Mouse (Mus musculus) midbrain, embryonic 16.5 days (tissue): ENCODE measurements at regions not wholly inside any gene's neighbourhood (a gene's known extent, or its start where the extent isn't known, plus 50 kb on each side); places are given as distances from the start of the nearest gene placed in this dataset.

ENCODE experiments used
- ATAC-seq: fragments of 200-750 bp; cut with Nextera tagmentation; 2 replicates; pipeline ENCODE4 v1.8.0; 2017; ENCODE audit warnings: moderate TSS enrichment
- H3K27ac ChIP-seq: fragments of 300-500 bp; sonication (generic); 2 replicates; pipeline ENCODE4 v1.5.1; 2014; ENCODE audit warnings: mild to moderate bottlenecking, low read length, mixed read lengths
- H3K27me3 ChIP-seq: fragments of 300-500 bp; sonication (generic); 2 replicates; pipeline ENCODE4 v1.6.1; 2014; ENCODE audit warnings: low read depth, low read length, mixed read lengths; ENCODE audit not compliant: control insufficient read depth, insufficient read depth
- H3K36me3 ChIP-seq: fragments of 300-500 bp; sonication (generic); 2 replicates; pipeline ENCODE4 v1.6.1; 2014; ENCODE audit warnings: mild to moderate bottlenecking, low read length, moderate library complexity, mixed read lengths; ENCODE audit not compliant: control insufficient read depth, insufficient read depth
- H3K4me1 ChIP-seq: fragments of 300-500 bp; sonication (generic); 2 replicates; pipeline ENCODE4 v1.6.1; 2014; ENCODE audit warnings: mild to moderate bottlenecking, low read length, mixed read lengths; ENCODE audit not compliant: control insufficient read depth, insufficient read depth
- H3K4me2 ChIP-seq: fragments of 300-500 bp; sonication (generic); 2 replicates; pipeline ENCODE4 v1.6.1; 2014; ENCODE audit warnings: mild to moderate bottlenecking, low read length, mixed read lengths
- H3K4me3 ChIP-seq: fragments of 300-500 bp; sonication (generic); 2 replicates; pipeline ENCODE4 v1.5.1; 2014; ENCODE audit warnings: low read depth, mild to moderate bottlenecking, low read length, moderate library complexity, mixed read lengths
- H3K9ac ChIP-seq: fragments of 300-500 bp; sonication (generic); 2 replicates; pipeline ENCODE4 v1.6.1; 2014; ENCODE audit warnings: low read depth, low read length, mixed read lengths
- H3K9me3 ChIP-seq: fragments of 300-500 bp; sonication (generic); replicated peaks from 2 replicates; pipeline ENCODE4 v1.6.1; 2014; ENCODE audit warnings: mild to moderate bottlenecking, low read length, mixed read lengths; ENCODE audit not compliant: control insufficient read depth, poor library complexity, severe bottlenecking
- WGBS: fragments of 180-500 bp; shearing (Covaris S2); extraction: QIAGEN DNeasy Blood & Tissue Kit; methylation state at CpG from one replicate; pipeline ENCODE4 v1.1.7; 2014; 5-methylcytosine and 5-hydroxymethylcytosine counted together

GRCm38 (mm10) chr2:21048996-21049395 lies 80.3 kb upstream of the Arhgap21 start:
- H3K4me3 ChIP-seq: no peak overlapping the region
- peaks cover 4% of the 10 kb centered on the region; the same call in 1 of the 2 replicates for H3K4me1 ChIP-seq
- H3K9me3 ChIP-seq: no peaks in the 10 kb centered on the region
- no peak overlapping the region for H3K4me2 ChIP-seq
- WGBS: 21% methylated on average over 5 of the region's 5 CpGs
- no peaks in the 10 kb centered on the region for H3K27me3 ChIP-seq
- ATAC-seq: peak; percentile 54
- H3K27ac ChIP-seq: no peak overlapping the region
- no peaks in the 10 kb centered on the region for H3K36me3 ChIP-seq
- H3K9ac ChIP-seq: no peak overlapping the region

- H3K4me3 ChIP-seq: no peak overlapping the region
- no peak overlapping the region for H3K4me2 ChIP-seq
- no peaks in the 10 kb centered on the region for H3K36me3 ChIP-seq
- H3K4me1 ChIP-seq: peaks cover 9% of the 10 kb centered on the region
- no peak overlapping the region for H3K27ac ChIP-seq
- no peak for ATAC-seq
- H3K27me3 ChIP-seq: no peaks in the 10 kb centered on the region
- no peak overlapping the region for H3K9ac ChIP-seq
- no peaks in the 10 kb centered on the region for H3K9me3 ChIP-seq
- WGBS: 86% methylated on average over 6 of the region's 6 CpGs
Measured at GRCm38 (mm10) chr2:21048226-21048625, 79.5 kb upstream of the Arhgap21 start.

GRCm38 (mm10) chr2:21046503-21047116 lies 77.9 kb upstream of the Arhgap21 start:
- Histone ChIP-seq H3K27me3 (no peaks in the 10 kb centered on the region), H3K9me3 (no peaks in the 10 kb centered on the region), H3K4me3 (no peak overlapping the region), H3K4me2 (no peak overlapping the region), H3K9ac (no peak overlapping the region), H3K36me3 (no peaks in the 10 kb centered on the region), H3K27ac (no peak overlapping the region), H3K4me1 (peaks cover 11% of the 10 kb centered on the region)
- WGBS: 26% methylated on average over 9 of the region's 9 CpGs
- no peak for ATAC-seq

GRCm38 (mm10) chr2:21044781-21045180 lies 76.1 kb upstream of the Arhgap21 start:
- H3K9ac ChIP-seq: no peak overlapping the region
- H3K4me3 ChIP-seq: no peak overlapping the region
- H3K27ac ChIP-seq: no peak overlapping the region
- WGBS: 92% methylated on average over 7 of the region's 7 CpGs
- no peaks in the 10 kb centered on the region for H3K36me3 ChIP-seq
- H3K27me3 ChIP-seq: no peaks in the 10 kb centered on the region
- H3K4me2 ChIP-seq: no peak overlapping the region
- no peak for ATAC-seq
- no peaks in the 10 kb centered on the region for H3K9me3 ChIP-seq
- H3K4me1 ChIP-seq: peaks cover 11% of the 10 kb centered on the region

- H3K4me1 ChIP-seq: peaks cover 11% of the 10 kb centered on the region
- no peaks in the 10 kb centered on the region for H3K27me3 ChIP-seq
- ATAC-seq: peak; percentile 68; the same call in 1 of the 2 replicates
- no peaks in the 10 kb centered on the region for H3K9me3 ChIP-seq
- H3K36me3 ChIP-seq: no peaks in the 10 kb centered on the region
- H3K9ac ChIP-seq: no peak overlapping the region
- H3K4me3 ChIP-seq: no peak overlapping the region
- peak overlapping the region; percentile 34; the same call in 1 of the 2 replicates for H3K27ac ChIP-seq
- WGBS: 10% methylated on average over 7 of the region's 7 CpGs
- H3K4me2 ChIP-seq: no peak overlapping the region
Measured at GRCm38 (mm10) chr2:21044007-21044406, 75.3 kb upstream of the Arhgap21 start.

- Histone ChIP-seq H3K36me3 (no peaks in the 10 kb centered on the region), H3K27me3 (no peaks in the 10 kb centered on the region), H3K9me3 (no peaks in the 10 kb centered on the region), H3K4me3 (no peak overlapping the region), H3K27ac (no peak overlapping the region), H3K4me2 (no peak overlapping the region), H3K9ac (no peak overlapping the region), H3K4me1 (peaks cover 11% of the 10 kb centered on the region)
- ATAC-seq: no peak
- WGBS: 23% methylated on average over 4 of the region's 4 CpGs
Measured at GRCm38 (mm10) chr2:21043302-21043701, 74.6 kb upstream of the Arhgap21 start.

GRCm38 (mm10) chr2:21037607-21038006 lies 68.9 kb upstream of the Arhgap21 start:
- H3K27ac ChIP-seq: no peak overlapping the region
- peaks cover 5% of the 10 kb centered on the region; the same call in 1 of the 2 replicates for H3K4me1 ChIP-seq
- no peaks in the 10 kb centered on the region for H3K27me3 ChIP-seq
- no peaks in the 10 kb centered on the region for H3K9me3 ChIP-seq
- no peak overlapping the region for H3K4me3 ChIP-seq
- no peak overlapping the region for H3K4me2 ChIP-seq
- no peaks in the 10 kb centered on the region for H3K36me3 ChIP-seq
- H3K9ac ChIP-seq: no peak overlapping the region
- 72% methylated on average over 3 of the region's 3 CpGs for WGBS
- ATAC-seq: no peak

- ATAC-seq: 0 out of 2 replicates have a peak, but pooled peaks have one; percentile 60
- H3K9ac ChIP-seq: no peak overlapping the region
- no peaks in the 10 kb centered on the region for H3K9me3 ChIP-seq
- 38% methylated on average over 8 of the region's 8 CpGs for WGBS
- peaks cover 5% of the 10 kb centered on the region; the same call in 1 of the 2 replicates for H3K4me1 ChIP-seq
- no peaks in the 10 kb centered on the region for H3K27me3 ChIP-seq
- H3K27ac ChIP-seq: no peak overlapping the region
- H3K36me3 ChIP-seq: no peaks in the 10 kb centered on the region
- no peak overlapping the region for H3K4me3 ChIP-seq
- no peak overlapping the region for H3K4me2 ChIP-seq
Measured at GRCm38 (mm10) chr2:21037181-21037580, 68.5 kb upstream of the Arhgap21 start.

- peaks cover 5% of the 10 kb centered on the region; the same call in 1 of the 2 replicates for H3K4me1 ChIP-seq
- ATAC-seq: no peak
- H3K4me2 ChIP-seq: no peak overlapping the region
- WGBS: 77% methylated on average over 5 of the region's 5 CpGs
- H3K36me3 ChIP-seq: no peaks in the 10 kb centered on the region
- no peak overlapping the region for H3K4me3 ChIP-seq
- no peak overlapping the region for H3K27ac ChIP-seq
- no peaks in the 10 kb centered on the region for H3K27me3 ChIP-seq
- no peak overlapping the region for H3K9ac ChIP-seq
- H3K9me3 ChIP-seq: no peaks in the 10 kb centered on the region
Measured at GRCm38 (mm10) chr2:21035884-21036648, 67.4 kb upstream of the Arhgap21 start.
